Mouse (Mus musculus) brown adipose tissue, adult 24 weeks (tissue): Measurements from ENCODE around the gene Nat14. TPM values are rescaled to one million over a fixed set of nuclear protein-coding genes. Genes with fewer than 3 reads are reported as not detected.
A peak's percentile ranks its signal among the peaks of the same experiment; 100 is the strongest.
"Not testable (repeated sequence)": the region's sequence is repeated elsewhere in the genome, so short reads cannot be mapped to it uniquely, and the experiment has no call there.

Experiments
- H3K27ac ChIP-seq: fragments of 200-500 bp; replicated peaks from 2 replicates; pipeline ENCODE4 v1.5.1; 2012; ENCODE audit warnings: low read depth, mild to moderate bottlenecking, low read length
- H3K4me1 ChIP-seq: fragments of 200-500 bp; 2 replicates; pipeline ENCODE4 v1.6.1; 2012; ENCODE audit warnings: low read length, mixed read lengths; ENCODE audit not compliant: control insufficient read depth, insufficient read depth, insufficient read length
- H3K4me3 ChIP-seq: fragments of 200-500 bp; 2 replicates; pipeline ENCODE4 v1.5.1; 2012; ENCODE audit warnings: low read depth, mild to moderate bottlenecking, low read length, moderate library complexity; ENCODE audit not compliant: insufficient read depth
- polyA plus RNA-seq: library from polyadenylated mRNA; stranded (reverse); fragments of >200 nt; gene quantifications from 2 replicates; pipeline ENCODE4 v1.2.4, GENCODE M21; 2012; ENCODE audit not compliant: missing spikeins, insufficient read depth, insufficient read length

The Nat14 gene
- 1.8 TPM in 1 of 2 replicates, not detected in the other for polyA plus RNA-seq

GRCm38 (mm10) chr7:4921824-4922482 lies at the start of gene Nat14:
Gene Nat14, plus strand, starts transcription at chr7:4922028.
- H3K4me1 ChIP-seq = peaks cover 15% of the 10 kb centered on the region
- H3K4me3 ChIP-seq = peak within 1 kb of the TSS; percentile 19
- H3K27ac ChIP-seq = no peak within 1 kb of the TSS

DNA sequence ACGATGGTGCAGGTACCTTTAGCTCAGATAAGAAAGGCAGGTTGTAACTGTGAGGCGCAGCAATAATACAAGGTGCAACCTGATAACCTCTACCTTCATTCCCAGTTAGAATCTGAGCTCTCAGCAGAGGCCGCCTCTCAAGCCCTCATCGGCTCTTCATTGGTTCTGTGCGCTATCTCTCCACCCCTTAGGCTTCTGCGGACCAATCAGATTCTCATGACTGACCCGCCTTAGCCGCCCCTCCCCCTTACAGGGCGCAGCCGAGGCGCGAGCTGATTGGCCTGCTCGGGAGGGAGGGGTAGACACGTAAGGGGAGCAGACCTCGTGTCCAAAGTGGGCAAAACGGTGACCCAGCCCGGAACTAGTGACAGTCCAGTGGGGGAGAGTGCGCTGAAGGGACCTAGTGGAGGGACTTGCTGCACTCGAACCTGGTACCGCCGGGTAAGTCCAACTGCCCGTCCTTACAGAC lies 45.0 kb upstream of the Nat14 start, which contains the start of gene Isoc2a:
Gene Isoc2a (plus strand): TSS at position 401 of the 469 bp plus-strand sequence.
- Histone ChIP-seq H3K4me3 (peak within 1 kb of the TSS; percentile 73), H3K27ac (peak within 1 kb of the TSS; percentile 81)

DNA sequence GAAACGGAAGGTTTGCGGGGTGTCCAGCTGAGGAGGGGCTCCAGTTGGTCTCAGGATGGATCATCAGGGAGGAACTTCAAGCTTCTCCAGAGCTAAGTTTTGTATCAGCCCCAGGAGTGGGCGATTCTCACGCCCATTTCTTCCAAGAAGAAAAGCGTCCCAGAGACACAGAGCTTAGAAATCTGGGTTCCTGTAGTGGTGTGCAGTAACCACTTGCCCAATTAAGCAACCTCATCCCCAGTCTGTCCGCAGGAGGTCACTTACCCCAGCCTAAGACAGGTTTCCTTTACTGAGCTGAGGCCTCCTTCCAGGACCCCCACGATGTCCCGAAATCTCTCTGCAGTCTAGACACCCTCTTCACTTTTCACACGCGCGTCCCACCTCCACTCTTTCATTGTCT lies 44.6 kb upstream of the Nat14 start:
- Histone ChIP-seq H3K27ac (peak overlapping the region; percentile 81), H3K4me1 (0 out of 2 replicates have a peak, but pooled peaks cover 2% of the 10 kb centered on the region)

More for the DNA sequence above, 45.0 kb upstream of the Nat14 start, which contains the start of gene Isoc2a:
- H3K4me1 ChIP-seq = 0 out of 2 replicates have a peak, but pooled peaks cover 2% of the 10 kb centered on the region

GRCm38 (mm10) chr7:4878186-4878585 lies 43.6 kb upstream of the Nat14 start:
- peak overlapping the region; percentile 20; the same call in 1 of the 2 replicates for H3K27ac ChIP-seq
- H3K4me3 ChIP-seq = peak overlapping the region; percentile 73; the same call in 1 of the 2 replicates
- H3K4me1 ChIP-seq = 0 out of 2 replicates have a peak, but pooled peaks cover 2% of the 10 kb centered on the region

More for the DNA sequence above, 44.6 kb upstream of the Nat14 start:
- H3K4me3 ChIP-seq = peak overlapping the region; percentile 73

DNA sequence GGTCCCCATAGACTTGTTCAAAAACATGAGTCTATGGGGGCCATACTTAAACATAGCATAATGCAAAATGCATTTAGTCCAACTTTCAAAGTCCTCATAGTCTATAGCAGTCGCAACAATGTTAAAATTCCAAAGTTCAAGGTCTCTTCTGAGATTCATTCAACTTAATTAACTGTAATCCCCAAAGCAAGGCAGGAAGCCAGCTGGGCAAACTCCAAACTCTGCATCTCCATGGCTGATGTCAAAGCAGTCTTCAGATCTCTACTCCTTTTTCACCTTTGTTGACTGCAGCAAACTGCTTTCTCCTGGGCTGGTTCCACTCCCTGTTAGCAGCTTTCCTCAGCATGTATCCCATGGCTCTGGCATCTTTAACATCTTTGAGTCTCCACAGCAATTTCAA lies 42.8 kb upstream of the Nat14 start:
- not testable (repeated sequence) for H3K27ac ChIP-seq, H3K4me1 ChIP-seq, H3K4me3 ChIP-seq

DNA sequence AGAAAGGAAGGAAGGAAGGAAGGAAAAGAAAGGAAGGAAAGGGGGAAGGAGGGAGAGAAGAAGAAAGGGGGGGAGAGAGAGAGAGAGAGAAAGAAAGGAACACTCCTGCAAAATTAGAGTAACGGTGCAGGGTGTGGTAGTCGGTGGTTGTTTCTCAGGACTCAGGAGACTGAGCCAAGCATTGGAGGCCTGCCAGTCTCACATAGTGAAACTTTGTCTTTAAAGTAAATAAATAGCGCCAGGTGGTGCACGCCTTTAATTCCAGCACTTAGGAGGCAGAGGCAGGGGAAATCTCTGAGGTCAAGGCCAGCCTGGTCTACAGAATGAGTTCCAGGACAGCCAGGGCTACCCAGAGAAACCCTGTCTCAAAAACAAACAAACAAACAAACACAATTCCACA lies 35.1 kb upstream of the Nat14 start:
- Histone ChIP-seq H3K4me1 (peaks cover 3% of the 10 kb centered on the region; the same call in 1 of the 2 replicates), H3K27ac (no peak overlapping the region), H3K4me3 (no peak overlapping the region)

DNA sequence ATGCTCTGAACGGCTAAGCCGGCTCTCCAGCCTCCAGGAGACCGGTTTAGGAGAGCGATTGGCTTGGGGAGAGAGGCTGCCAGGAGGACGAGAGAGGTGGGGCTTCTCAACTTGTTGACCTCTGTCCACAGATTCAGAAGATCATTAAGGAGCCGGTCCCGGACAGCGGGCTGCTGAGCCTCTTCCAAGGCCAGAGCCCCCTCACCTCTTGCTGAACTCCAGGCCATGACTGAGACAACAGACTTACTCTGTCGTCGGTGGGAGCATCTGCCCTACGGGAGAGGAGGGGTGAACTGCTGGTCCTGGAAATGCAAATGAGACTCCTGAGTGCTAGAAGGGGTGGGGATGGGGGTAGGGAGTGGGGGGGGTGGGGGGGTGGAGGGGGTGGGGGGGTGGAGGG lies 26.6 kb upstream of the Nat14 start:
- Histone ChIP-seq H3K4me3 (no peak overlapping the region), H3K27ac (no peak overlapping the region), H3K4me1 (no peaks in the 10 kb centered on the region; the same call in 1 of the 2 replicates)

GRCm38 (mm10) chr7:4898851-4899648 lies 22.8 kb upstream of the Nat14 start:
- Histone ChIP-seq H3K4me3 (peak overlapping the region; percentile 32), H3K4me1 (no peaks in the 10 kb centered on the region; the same call in 1 of the 2 replicates)

DNA sequence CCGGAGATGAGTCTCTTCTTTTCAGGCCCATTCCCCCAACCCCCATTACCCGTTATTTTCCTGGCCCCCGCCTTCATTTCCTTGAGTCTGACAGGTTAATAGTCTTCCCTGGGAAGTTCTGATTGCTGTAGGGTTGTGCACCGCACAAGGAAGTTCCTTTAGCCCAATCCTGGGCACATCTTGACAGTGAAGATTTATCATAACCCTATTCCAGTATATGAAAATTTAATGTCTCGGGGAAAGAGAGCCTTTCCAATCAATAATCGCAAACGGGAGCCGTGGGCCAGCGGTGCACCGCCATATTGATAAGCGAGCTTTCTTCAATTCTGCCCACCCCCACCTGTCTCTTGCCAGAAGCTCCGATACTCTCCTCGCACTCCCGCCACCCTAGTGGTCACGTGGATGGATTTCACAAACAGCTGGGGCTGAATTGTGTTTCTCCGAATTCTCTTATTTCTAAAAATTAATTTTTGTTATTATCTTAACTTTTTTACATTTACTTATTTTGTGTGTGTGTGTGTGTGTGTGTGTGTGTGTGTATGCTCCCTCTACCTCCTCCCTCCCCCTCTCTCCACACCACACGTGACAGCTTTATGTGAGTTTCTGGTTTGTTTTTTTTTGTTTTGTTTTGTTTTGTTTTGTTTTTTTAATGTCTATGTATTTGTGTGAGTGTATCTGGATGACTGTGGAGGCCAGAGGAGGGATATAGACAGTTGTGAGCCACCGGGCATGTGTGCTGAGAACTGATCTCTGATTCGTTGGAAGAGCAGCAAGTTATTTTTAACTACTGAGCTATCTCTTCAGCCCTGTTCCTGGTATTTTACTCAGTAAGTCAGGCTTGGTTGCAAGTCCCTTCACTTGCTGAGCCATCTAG lies 21.9 kb upstream of the Nat14 start:
- peak overlapping the region; percentile 32 for H3K4me3 ChIP-seq
- H3K27ac ChIP-seq = no peak overlapping the region

More at GRCm38 (mm10) chr7:4898851-4899648, 22.8 kb upstream of the Nat14 start:
- no peak overlapping the region for H3K27ac ChIP-seq

DNA sequence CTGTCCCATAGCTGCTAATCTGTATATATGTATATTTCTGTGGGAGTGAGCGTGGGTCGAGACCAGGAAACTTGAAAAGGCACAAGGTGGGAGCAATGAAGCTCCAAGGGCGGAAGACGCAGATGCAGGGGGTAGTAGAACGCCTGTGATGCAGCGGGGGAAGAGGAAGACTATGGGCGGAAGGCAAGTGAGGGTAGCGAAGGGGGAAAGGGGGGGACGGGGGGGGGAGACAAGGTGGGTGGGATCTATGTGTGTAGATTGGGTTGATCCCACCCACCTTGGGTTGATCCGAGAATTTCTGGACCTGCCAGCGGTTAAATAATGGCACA lies 21.3 kb upstream of the Nat14 start:
- H3K4me3 ChIP-seq = 0 out of 2 replicates have a peak overlapping the region, but pooled peaks have one; percentile 14

More for the DNA sequence above, 21.9 kb upstream of the Nat14 start:
- H3K4me1 ChIP-seq = no peaks in the 10 kb centered on the region; the same call in 1 of the 2 replicates

DNA sequence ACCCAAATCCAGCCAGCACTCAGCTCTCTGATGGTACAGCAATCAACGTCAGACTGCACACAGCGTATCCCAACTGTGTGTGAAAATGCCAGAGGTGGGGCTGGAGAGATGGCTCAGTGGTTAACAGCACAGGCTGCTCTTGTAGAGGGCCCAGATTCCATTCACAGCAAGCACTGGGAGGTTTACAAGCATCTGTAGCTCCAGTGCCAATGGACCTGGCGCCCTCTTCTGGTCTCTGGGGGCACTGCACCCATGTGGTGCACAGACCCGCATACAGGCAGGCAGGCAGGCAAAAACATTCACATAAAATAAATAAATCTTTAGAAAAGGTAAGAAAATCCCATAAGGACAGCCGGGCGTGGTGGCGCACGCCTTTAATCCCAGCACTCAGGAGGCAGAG lies 20.7 kb upstream of the Nat14 start:
- no peaks in the 10 kb centered on the region; the same call in 1 of the 2 replicates for H3K4me1 ChIP-seq
- H3K4me3 ChIP-seq = no peak overlapping the region
- H3K27ac ChIP-seq = no peak overlapping the region

More for the DNA sequence above, 21.3 kb upstream of the Nat14 start:
- Histone ChIP-seq H3K4me1 (no peaks in the 10 kb centered on the region; the same call in 1 of the 2 replicates), H3K27ac (no peak overlapping the region)

GRCm38 (mm10) chr7:4902404-4902803 lies 19.4 kb upstream of the Nat14 start:
- Histone ChIP-seq H3K4me1 (no peaks in the 10 kb centered on the region; the same call in 1 of the 2 replicates), H3K4me3 (no peak overlapping the region), H3K27ac (no peak overlapping the region)

- Histone ChIP-seq H3K4me1 (no peaks in the 10 kb centered on the region), H3K4me3 (no peak within 1 kb of the TSS), H3K27ac (no peak within 1 kb of the TSS)
These were observed 15.3 kb upstream of the Nat14 start, which contains the start of gene Gm36210 for GRCm38 (mm10) chr7:4906466-4906950. Gene Gm36210, minus strand, starts transcription at chr7:4906516.

- Histone ChIP-seq H3K4me1 (peaks cover 10% of the 10 kb centered on the region; the same call in 1 of the 2 replicates), H3K4me3 (no peak overlapping the region), H3K27ac (no peak overlapping the region)
These were observed 10.3 kb upstream of the Nat14 start for GRCm38 (mm10) chr7:4911561-4911960.
